Mouse (Mus musculus): Measurements from ENCODE around the gene Ccdc96. TPM values are rescaled to one million over a fixed set of nuclear protein-coding genes. Genes with fewer than 3 reads are reported as not detected.
A peak's percentile ranks its signal among the peaks of the same experiment; 100 is the strongest.

Gene Ccdc96
- total and polyA plus RNA-seq, 2 experiments: not detected

DNA sequence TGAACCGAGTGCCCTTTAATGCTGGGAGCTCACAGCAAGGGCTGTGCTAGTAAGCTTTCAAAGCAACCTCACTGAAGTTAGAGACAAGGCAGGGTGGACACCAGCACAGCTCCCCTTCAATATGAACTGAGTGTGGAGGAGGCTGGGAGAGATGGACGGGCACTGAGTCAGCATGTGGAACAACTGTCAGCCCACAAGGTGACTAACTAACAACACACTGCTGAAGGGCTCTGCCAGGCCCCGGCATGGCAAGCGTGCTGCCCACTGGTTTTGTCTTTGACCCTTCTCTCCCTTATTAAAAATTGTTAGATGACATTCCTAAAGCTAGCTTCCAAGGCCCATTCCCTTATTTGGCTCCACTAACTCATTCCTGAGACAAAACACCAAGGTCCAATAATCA lies 26.7 kb upstream of the Ccdc96 start:
- no peak for DNase-seq (ENCODE audit: extremely low read depth, low read depth, low spot score)
- WGBS: 80% methylated on average over 4 of the region's 4 CpGs
- H3K9ac ChIP-seq (ENCODE audit: low read depth, low read length): no peak overlapping the region

DNA sequence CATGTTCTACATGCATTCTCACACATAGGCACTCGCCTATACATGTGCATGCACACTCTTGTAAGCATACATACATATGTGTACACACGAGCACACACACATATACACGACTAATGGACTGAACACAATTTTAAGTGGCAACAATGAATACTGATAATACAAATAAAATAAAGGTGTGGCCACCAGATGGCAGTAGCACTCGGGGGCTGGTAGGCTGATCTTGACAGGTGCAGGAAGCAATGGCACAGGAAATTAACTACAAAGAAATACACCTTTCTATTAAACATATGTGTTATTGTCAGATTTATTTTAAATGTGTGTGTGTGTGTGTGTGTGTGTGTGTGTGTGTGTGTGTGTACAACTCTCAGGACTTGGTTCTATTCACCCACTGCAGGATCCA lies 25.5 kb upstream of the Ccdc96 start:
- no peak overlapping the region for H3K9ac ChIP-seq (ENCODE audit: low read depth, low read length)
- 9% methylated on average over 4 of the region's 4 CpGs for WGBS
- peaks cover under 1% of the 10 kb centered on the region; the same call in 1 of the 2 replicates for H3K4me1 ChIP-seq (ENCODE audit: control insufficient read depth, insufficient read depth, low read length)
- H3K27ac ChIP-seq (replicated peaks; ENCODE audit: insufficient read depth, low read depth, low read length): no peak overlapping the region
- peak; percentile 26 for DNase-seq (ENCODE audit: extremely low read depth, low read depth, low spot score)
- no peaks in the 10 kb centered on the region for H3K27me3 ChIP-seq (ENCODE audit: control insufficient read depth, insufficient read depth, low read length)
- no peaks in the 10 kb centered on the region for H3K79me2 ChIP-seq (ENCODE audit: control insufficient read depth, insufficient read depth, low read length)
- TF ChIP-seq POLR2A (IDR thresholded peaks at IDR 0.05; ENCODE audit: extremely low read depth, insufficient read depth, low read length) (no peak), CTCF (IDR thresholded peaks at IDR 0.05; ENCODE audit: low read depth, low read length) (peak; percentile 78)
- no peaks in the 10 kb centered on the region for H3K36me3 ChIP-seq (ENCODE audit: control insufficient read depth, insufficient read depth, low read length)
- H3K4me3 ChIP-seq (ENCODE audit: insufficient read depth, low read depth, low read length): no peak overlapping the region

More for the DNA sequence above, 26.7 kb upstream of the Ccdc96 start:
- TF ChIP-seq POLR2A (IDR thresholded peaks at IDR 0.05; ENCODE audit: extremely low read depth, insufficient read depth, low read length) (no peak), CTCF (IDR thresholded peaks at IDR 0.05; ENCODE audit: low read depth, low read length) (no peak)
- Histone ChIP-seq H3K36me3 (ENCODE audit: control insufficient read depth, insufficient read depth, low read length) (no peaks in the 10 kb centered on the region), H3K27ac (replicated peaks; ENCODE audit: insufficient read depth, low read depth, low read length) (no peak overlapping the region), H3K27me3 (ENCODE audit: control insufficient read depth, insufficient read depth, low read length) (no peaks in the 10 kb centered on the region), H3K4me3 (ENCODE audit: insufficient read depth, low read depth, low read length) (no peak overlapping the region), H3K79me2 (ENCODE audit: control insufficient read depth, insufficient read depth, low read length) (no peaks in the 10 kb centered on the region), H3K4me1 (ENCODE audit: control insufficient read depth, insufficient read depth, low read length) (no peaks in the 10 kb centered on the region)

DNA sequence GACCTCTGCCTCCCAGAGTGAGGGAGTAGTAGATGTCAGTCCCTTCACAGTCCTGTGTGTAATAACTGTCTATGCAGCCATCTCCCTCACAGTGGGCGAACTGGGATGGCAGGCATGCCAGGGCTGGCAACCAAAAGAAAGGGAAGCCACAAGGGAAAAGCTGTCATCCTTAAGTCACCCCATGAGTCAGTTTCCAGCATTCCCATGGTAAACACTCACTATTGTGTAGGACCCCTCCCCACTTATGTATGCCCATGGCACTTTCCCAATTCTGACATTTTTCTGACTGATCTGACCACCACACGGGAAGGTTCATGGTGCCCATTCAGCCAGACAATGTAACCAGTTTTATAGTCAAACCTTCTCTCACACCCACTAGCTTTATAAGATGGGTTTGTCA lies 23.7 kb upstream of the Ccdc96 start:
- Histone ChIP-seq H3K27ac (replicated peaks; ENCODE audit: insufficient read depth, low read depth, low read length) (no peak overlapping the region), H3K27me3 (ENCODE audit: control insufficient read depth, insufficient read depth, low read length) (no peaks in the 10 kb centered on the region)
- 80% methylated on average over 2 of the region's 2 CpGs for WGBS

DNA sequence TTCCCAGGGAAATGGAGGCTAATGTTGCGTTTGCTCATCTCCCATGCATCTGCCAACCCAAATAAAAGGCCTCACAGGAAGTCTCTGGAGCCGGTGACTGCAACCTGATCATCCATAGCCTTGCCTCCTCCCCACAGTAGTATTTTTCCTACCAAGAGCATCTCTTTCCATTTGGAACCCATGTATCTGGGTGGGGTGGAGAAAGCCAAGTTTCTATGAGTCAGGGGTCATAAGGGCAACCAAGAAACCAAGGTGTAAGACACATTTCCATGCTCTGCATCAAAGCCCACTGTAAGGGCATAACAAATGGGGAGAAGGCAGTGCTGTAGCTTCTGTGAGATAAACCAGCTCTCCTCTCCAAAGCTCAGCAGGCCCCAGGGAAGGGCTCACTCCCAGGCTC lies 23.2 kb upstream of the Ccdc96 start:
- no peak overlapping the region for H3K9ac ChIP-seq (ENCODE audit: low read depth, low read length)
- no peak overlapping the region for H3K27ac ChIP-seq (replicated peaks; ENCODE audit: insufficient read depth, low read depth, low read length)
- H3K4me1 ChIP-seq (ENCODE audit: control insufficient read depth, insufficient read depth, low read length): peaks cover 6% of the 10 kb centered on the region
- H3K36me3 ChIP-seq (ENCODE audit: control insufficient read depth, insufficient read depth, low read length): no peaks in the 10 kb centered on the region
- WGBS: 46% methylated on average over 2 of the region's 2 CpGs
- DNase-seq (ENCODE audit: extremely low read depth, low read depth, low spot score): no peak
- H3K27me3 ChIP-seq (ENCODE audit: control insufficient read depth, insufficient read depth, low read length): no peaks in the 10 kb centered on the region
- H3K4me3 ChIP-seq (ENCODE audit: insufficient read depth, low read depth, low read length): no peak overlapping the region
- TF ChIP-seq POLR2A (IDR thresholded peaks at IDR 0.05; ENCODE audit: extremely low read depth, insufficient read depth, low read length) (no peak), CTCF (IDR thresholded peaks at IDR 0.05; ENCODE audit: low read depth, low read length) (no peak)
- H3K79me2 ChIP-seq (ENCODE audit: control insufficient read depth, insufficient read depth, low read length): peaks cover 12% of the 10 kb centered on the region

More for the DNA sequence above, 23.7 kb upstream of the Ccdc96 start:
- no peak for TF ChIP-seq POLR2A (IDR thresholded peaks at IDR 0.05; ENCODE audit: extremely low read depth, insufficient read depth, low read length)
- no peak for TF ChIP-seq CTCF (IDR thresholded peaks at IDR 0.05; ENCODE audit: low read depth, low read length)
- Histone ChIP-seq H3K36me3 (ENCODE audit: control insufficient read depth, insufficient read depth, low read length) (no peaks in the 10 kb centered on the region), H3K9ac (ENCODE audit: low read depth, low read length) (no peak overlapping the region), H3K79me2 (ENCODE audit: control insufficient read depth, insufficient read depth, low read length) (peaks cover 7% of the 10 kb centered on the region), H3K4me1 (ENCODE audit: control insufficient read depth, insufficient read depth, low read length) (peaks cover 4% of the 10 kb centered on the region), H3K4me3 (ENCODE audit: insufficient read depth, low read depth, low read length) (no peak overlapping the region)
- no peak for DNase-seq (ENCODE audit: extremely low read depth, low read depth, low spot score)

DNA sequence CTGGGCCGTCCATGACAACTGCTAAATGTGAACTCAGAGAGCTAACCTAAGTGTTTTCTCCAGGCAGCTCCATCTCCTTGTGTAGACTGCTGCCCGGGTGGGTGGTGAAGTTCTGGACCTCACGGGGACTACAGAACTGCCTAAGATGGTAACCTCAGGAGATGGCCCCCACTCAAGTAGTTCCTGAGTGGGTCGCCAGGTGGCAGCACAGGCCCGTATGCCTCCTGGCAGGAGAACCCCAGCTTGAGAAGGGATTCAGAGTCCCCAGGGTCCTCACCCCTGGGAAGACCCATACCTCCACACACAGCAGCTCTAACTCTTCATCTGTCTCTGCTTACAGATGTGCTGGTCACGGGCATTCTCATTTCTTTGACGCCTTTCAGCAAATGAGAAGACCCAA lies 21.6 kb upstream of the Ccdc96 start:
- TF ChIP-seq POLR2A (IDR thresholded peaks at IDR 0.05; ENCODE audit: extremely low read depth, insufficient read depth, low read length): no peak
- peak; percentile 97 for TF ChIP-seq CTCF (IDR thresholded peaks at IDR 0.05; ENCODE audit: low read depth, low read length)
- Histone ChIP-seq H3K27ac (replicated peaks; ENCODE audit: insufficient read depth, low read depth, low read length) (no peak overlapping the region), H3K4me1 (ENCODE audit: control insufficient read depth, insufficient read depth, low read length) (peaks cover 9% of the 10 kb centered on the region), H3K4me3 (ENCODE audit: insufficient read depth, low read depth, low read length) (no peak overlapping the region), H3K27me3 (ENCODE audit: control insufficient read depth, insufficient read depth, low read length) (no peaks in the 10 kb centered on the region), H3K36me3 (ENCODE audit: control insufficient read depth, insufficient read depth, low read length) (no peaks in the 10 kb centered on the region; the same call in 1 of the 2 replicates), H3K9ac (ENCODE audit: low read depth, low read length) (no peak overlapping the region), H3K79me2 (ENCODE audit: control insufficient read depth, insufficient read depth, low read length) (peaks cover 20% of the 10 kb centered on the region)
- peak; percentile 29 for DNase-seq (ENCODE audit: extremely low read depth, low read depth, low spot score)
- 18% methylated on average over 7 of the region's 7 CpGs for WGBS

DNA sequence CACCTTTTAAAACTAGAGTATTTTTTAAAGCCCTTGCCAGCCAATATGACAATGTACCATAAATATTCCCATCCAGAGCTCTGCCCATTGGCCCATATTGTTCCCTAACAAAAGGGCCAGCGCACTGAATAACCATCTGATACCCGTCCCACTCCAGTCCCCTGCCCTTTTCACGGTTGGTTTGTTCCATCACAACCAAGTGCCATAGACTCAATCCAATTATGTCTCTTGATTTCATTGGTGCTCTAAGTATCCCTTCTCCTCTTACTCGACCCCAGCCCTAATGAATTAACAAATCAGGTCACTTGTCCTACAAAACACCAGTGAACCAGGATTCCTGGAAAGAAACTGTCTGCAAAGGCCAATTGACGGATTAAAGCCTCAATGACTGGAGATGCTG lies 21.0 kb upstream of the Ccdc96 start:
- no peak overlapping the region for H3K27ac ChIP-seq (replicated peaks; ENCODE audit: insufficient read depth, low read depth, low read length)
- TF ChIP-seq CTCF (IDR thresholded peaks at IDR 0.05; ENCODE audit: low read depth, low read length) (no peak), POLR2A (IDR thresholded peaks at IDR 0.05; ENCODE audit: extremely low read depth, insufficient read depth, low read length) (no peak)
- WGBS: 65% methylated on average over 5 of the region's 5 CpGs
- H3K9ac ChIP-seq (ENCODE audit: low read depth, low read length): no peak overlapping the region
- H3K79me2 ChIP-seq (ENCODE audit: control insufficient read depth, insufficient read depth, low read length): peaks cover 26% of the 10 kb centered on the region
- H3K4me1 ChIP-seq (ENCODE audit: control insufficient read depth, insufficient read depth, low read length): peaks cover 13% of the 10 kb centered on the region
- no peaks in the 10 kb centered on the region; the same call in 1 of the 2 replicates for H3K36me3 ChIP-seq (ENCODE audit: control insufficient read depth, insufficient read depth, low read length)
- no peaks in the 10 kb centered on the region for H3K27me3 ChIP-seq (ENCODE audit: control insufficient read depth, insufficient read depth, low read length)
- no peak for DNase-seq (ENCODE audit: extremely low read depth, low read depth, low spot score)
- no peak overlapping the region for H3K4me3 ChIP-seq (ENCODE audit: insufficient read depth, low read depth, low read length)

All from liver, adult 2 months (tissue).